Mouse (Mus musculus) heart, adult 2 months (tissue): Measurements from ENCODE around the gene Gadd45g.
A peak's percentile ranks its signal among the peaks of the same experiment; 100 is the strongest.

Source experiments
- CTCF ChIP-seq: fragments of 200-600 bp; IDR thresholded peaks from 2 replicates; pipeline ENCODE4 v1.8.1; 2022; ENCODE audit warnings: antibody characterized with exemption, mild to moderate bottlenecking, moderate library complexity
- POLR2A ChIP-seq: fragments of 200-500 bp; IDR thresholded peaks from 2 replicates; pipeline ENCODE4 v1.6.1; 2011; ENCODE audit warnings: mild to moderate bottlenecking, low read depth, low read length, control low read depth; ENCODE audit not compliant: insufficient read depth

GRCm38 (mm10) chr13:51815865-51816504 is 30.5 kb upstream of the Gadd45g start:
- no peak for TF ChIP-seq POLR2A
- TF ChIP-seq CTCF, result peak; percentile 57
